Mouse (Mus musculus) kidney, adult 18-20 months (tissue): ENCODE measurements around the gene BC029722.
A peak's percentile ranks its signal among the peaks of the same experiment; 100 is the strongest.
"Not testable (repeated sequence)": the region's sequence is repeated elsewhere in the genome, so short reads cannot be mapped to it uniquely, and the experiment has no call there.

Experiments used
- DNase-seq: peaks from one replicate; pipeline ENCODE4 v3.0.0; 2021

Gene BC029722

GRCm38 (mm10) chr2:155819392-155819448 lies at the start of gene BC029722:
Gene BC029722 (minus strand): TSS chr2:155819426.
- no peak for DNase-seq

- DNase-seq = no peak
Observed at GRCm38 (mm10) chr2:155868320-155868719, 49.1 kb upstream of the BC029722 start.

GRCm38 (mm10) chr2:155863301-155863867 lies 44.2 kb upstream of the BC029722 start:
- no peak for DNase-seq

DNA sequence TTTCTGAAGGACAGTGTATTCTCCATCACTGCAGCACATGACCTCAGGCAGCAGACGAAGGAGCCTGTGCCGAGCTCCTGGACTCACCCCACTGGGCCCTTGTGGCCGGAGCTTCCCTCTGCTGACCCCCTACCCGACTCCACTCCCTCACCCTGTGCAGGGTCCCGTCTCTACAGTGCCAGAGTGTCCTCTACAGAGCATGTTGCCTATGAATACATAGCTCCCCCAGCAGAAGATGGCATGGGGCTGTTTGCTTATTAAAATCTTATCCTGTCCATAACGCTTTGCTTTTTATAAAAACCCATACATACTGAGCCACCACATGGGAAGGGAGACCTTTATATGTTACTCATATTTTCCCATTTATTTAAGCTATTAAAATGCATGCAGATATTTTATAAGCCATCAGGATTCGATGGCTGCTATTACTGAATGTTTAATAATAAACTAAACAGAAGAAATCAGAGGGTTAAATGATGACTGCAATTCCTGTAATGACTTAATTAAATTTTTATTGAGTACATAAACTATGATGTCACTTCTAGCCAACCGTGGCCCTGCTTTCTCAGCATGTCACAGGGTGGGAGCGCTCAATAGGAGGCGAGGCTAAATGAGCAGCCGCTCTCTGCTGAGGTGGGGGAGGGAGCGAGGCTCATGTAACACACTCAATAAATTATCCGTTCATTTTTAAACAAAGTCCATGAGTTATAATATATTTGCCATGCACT lies 43.5 kb upstream of the BC029722 start:
- DNase-seq = no peak

DNA sequence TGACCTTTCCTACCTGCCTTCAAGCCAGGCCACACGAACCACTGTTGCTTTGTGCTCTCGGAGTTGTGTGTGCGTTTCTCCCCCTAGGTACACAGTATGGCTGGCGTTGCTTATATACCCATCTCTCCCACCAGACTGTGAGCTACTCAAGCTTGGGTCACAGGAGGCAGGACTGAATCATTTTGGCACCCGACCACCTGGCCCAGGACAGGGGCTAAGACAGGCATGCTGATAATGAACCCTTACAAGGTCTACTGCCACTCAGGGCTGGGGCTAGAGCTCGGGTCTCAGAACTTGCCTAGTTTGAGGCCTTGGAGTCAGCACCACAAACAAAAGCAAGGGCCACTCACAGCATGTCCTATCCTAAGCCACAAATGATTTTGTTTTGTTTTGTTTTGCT lies 42.4 kb upstream of the BC029722 start:
- no peak for DNase-seq

DNA sequence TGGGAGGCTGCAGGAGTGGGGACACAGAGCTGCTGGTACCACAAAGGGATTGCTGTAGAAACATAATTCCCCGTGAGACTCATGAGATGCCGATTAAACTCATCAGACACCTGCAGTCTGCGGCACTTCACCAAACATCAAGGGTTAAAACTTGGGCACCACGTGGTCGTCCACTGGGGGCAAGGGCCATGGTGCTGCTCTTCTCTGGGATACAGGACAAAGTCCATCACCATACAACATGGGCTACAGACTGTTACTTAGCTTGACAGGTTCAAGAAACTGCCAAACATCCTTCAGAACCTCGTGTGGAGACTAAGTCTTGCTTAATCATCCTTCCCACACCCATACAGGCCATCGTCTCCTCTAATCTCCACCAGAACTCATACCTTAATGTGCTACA lies 40.9 kb upstream of the BC029722 start:
- peak; percentile 47 for DNase-seq

GRCm38 (mm10) chr2:155852536-155852935 lies 33.3 kb upstream of the BC029722 start:
- no peak for DNase-seq

- no peak for DNase-seq
Observed at GRCm38 (mm10) chr2:155850120-155850519, 30.9 kb upstream of the BC029722 start.

DNA sequence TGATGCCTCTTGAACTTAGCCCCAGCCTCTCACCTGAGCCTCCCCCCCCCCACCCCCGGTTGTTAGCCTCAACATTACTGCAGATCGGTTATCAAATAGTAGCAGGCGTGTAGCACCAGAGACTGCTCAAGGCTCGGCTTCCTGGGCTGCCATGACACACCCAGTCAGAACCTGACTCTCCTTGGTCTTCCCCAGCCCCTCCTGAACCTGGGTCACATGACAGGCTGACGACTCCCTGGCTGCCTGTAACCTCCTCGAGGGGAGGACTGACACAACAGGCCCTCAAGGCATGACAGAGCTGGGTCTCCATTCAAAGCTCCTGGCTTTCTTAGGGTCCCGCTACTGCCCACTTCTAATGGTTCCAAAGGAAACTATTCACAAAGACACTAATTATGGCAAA lies 30.2 kb upstream of the BC029722 start:
- no peak for DNase-seq

DNA sequence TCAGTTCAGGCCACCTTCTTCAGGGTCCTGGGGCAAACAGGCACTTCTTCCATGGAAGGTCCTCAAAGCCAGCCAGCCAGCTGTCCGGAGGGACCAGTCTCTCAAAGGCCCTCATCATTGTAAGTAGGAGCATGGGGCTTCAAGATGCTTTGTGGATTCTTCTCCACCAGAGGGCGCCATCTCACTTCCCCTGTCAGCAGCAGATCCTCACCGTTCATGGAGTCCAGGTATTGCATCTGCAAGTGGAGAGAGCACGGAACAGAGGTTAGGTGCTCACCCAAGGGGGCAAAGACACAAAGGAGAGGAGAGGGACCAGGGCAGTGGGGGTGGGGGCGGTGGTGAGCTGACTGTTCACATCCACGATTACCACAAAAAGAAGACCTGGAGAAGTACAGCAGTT lies 29.1 kb upstream of the BC029722 start:
- peak; percentile 82 for DNase-seq

DNA sequence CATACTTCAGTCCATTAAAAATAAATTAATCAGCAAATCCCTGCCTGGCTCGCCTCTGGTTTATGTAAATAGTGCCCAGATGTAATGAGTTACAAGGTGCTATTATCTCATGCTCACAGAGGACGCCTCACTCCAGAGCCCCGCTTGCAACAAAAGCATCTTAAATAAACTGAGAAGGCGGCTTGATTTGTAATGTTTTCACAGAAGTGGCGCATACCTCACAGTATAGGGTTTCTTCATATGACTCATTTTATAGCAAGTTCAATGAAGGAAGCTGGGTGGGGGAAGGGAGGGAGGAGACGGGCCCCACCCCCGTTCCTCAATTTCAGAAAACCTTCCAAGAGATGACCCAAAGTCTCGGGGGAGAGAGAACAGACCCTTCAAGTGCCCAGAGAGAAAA lies 27.7 kb upstream of the BC029722 start:
- DNase-seq = no peak

- DNase-seq = no peak
Observed at GRCm38 (mm10) chr2:155838961-155839360, 19.7 kb upstream of the BC029722 start.

- no peak for DNase-seq
Observed at GRCm38 (mm10) chr2:155837961-155838360, 18.7 kb upstream of the BC029722 start.

GRCm38 (mm10) chr2:155834732-155835131 lies 15.5 kb upstream of the BC029722 start, which contains the start of gene Fam83c:
Gene Fam83c (minus strand): TSS chr2:155834854.
- DNase-seq = no peak

GRCm38 (mm10) chr2:155832087-155832486 lies 12.9 kb upstream of the BC029722 start:
- DNase-seq = not testable (repeated sequence)

DNA sequence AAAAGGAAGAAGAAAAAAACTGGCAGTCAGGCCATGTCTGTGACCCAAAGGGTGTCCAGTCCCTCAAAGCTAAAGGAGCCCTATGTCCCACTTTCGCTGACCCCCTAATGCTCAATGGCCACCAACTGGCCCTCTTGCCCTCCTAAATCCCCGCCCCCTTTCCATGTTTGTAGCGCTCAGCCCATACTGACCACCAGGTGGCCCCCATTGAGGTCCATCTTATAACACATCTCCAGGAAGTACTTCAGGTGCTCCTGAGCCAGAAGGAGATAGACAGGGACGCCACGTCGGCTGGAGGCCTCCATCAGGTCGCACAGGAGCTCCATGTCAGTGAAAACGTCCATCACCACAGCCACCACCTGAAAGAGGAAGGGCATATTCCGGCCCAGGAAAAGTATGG lies 12.1 kb upstream of the BC029722 start:
- no peak for DNase-seq

- DNase-seq = no peak
Observed at GRCm38 (mm10) chr2:155830841-155831240, 11.6 kb upstream of the BC029722 start.

GRCm38 (mm10) chr2:155826630-155827424 lies 7.6 kb upstream of the BC029722 start, which contains the start of gene Eif6:
Gene Eif6 (minus strand): TSS chr2:155826925.
- peak; percentile 90 for DNase-seq

DNA sequence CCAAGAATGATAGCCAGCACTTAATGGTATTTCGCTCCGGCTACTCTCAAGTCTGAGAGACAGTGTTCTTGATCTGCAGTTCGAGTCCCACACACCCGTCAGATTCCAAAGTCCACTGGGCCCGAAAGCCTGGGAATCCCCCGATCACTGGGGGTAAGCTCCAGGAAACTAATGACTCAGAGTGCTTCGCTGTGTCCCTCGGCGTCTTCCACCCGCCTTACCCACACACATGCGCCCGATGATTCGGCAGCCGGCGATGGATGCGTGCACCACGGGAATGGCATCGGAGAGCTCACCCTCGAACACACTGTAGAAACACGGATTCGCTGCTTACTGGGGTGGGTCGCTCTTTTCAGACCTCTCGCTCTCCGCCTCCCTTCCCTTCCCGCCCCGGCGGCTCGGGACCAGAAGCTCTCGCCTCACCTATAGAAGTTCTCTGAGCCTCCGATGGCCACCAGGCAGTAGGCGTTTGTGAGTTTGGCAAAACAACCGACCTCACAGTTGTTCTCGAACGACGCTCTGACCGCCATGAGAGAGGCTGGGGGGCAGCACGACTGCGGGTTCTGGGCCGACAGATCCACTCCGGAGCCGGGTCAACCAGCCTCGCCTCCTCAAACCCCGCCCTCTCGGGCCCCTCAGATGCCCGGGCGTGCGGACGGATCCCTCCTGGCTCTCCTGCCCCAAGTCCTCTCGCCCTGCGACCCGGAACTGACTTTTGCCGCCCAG lies 6.8 kb upstream of the BC029722 start:
- peak; percentile 18 for DNase-seq

GRCm38 (mm10) chr2:155823722-155824121 lies 4.5 kb upstream of the BC029722 start:
- DNase-seq = no peak

DNA sequence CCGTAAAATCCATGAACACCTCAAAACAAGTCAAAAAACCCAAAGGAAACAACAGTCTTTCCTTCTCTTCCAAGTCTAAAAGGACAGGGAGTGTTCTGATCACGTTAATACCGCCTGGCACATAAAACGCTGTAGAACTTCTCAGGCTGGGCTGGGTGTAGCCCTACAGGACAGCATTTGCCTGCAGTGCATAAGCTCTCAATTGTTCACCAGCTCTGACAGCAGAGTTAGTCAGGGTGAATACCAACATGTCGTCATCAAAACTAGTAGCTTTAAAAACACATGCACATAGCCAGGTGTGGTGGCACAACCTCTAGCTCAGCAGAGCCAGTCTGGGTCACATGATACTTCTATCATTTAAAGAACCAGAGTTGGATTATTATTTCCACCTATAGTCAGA lies 1.6 kb upstream of the BC029722 start:
- no peak for DNase-seq

- peak; percentile 51 for DNase-seq
Observed at GRCm38 (mm10) chr2:155819449-155820251, 424 bp upstream of the BC029722 start.
